Mouse (Mus musculus): ENCODE measurements around the gene Serpina6. TPM values are rescaled to one million over a fixed set of nuclear protein-coding genes. Genes with fewer than 3 reads are reported as not detected.
"Not testable (repeated sequence)": the region's sequence is repeated elsewhere in the genome, so short reads cannot be mapped to it uniquely, and the experiment has no call there.

The Serpina6 gene
- polyA plus RNA-seq, 1 experiment from 2014 or later = 0.53 TPM

DNA sequence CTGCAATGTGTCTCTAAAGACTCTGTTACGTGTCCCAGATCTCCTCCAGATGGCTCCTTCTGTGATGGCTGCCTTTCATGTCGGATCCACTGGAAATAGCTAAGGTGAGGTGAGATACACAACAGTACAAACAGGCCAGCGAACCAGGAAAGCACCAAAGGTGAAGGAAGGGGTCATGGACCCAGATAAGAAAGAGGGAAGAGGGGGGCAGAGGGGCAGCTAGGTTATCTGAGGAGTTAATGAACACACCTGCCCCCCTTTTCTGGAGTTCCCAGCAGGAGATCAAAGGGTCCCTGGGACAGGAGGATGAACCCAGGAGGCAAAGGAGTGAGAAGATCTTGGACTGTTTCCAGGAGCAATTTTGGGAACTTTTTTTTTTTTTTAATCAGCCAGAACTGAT, 28.4 kb upstream of the Serpina6 start:
- Histone ChIP-seq H3K9ac (ENCODE audit: low read length) (no peak overlapping the region), H3K36me3 (ENCODE audit: control insufficient read depth, insufficient read depth, low read length) (no peaks in the 10 kb centered on the region), H3K27me3 (ENCODE audit: control insufficient read depth, insufficient read depth, low read length) (no peaks in the 10 kb centered on the region), H3K27ac (replicated peaks; ENCODE audit: low read depth, low read length) (no peak overlapping the region), H3K4me1 (ENCODE audit: control insufficient read depth, insufficient read depth, low read length) (no peaks in the 10 kb centered on the region), H3K4me3 (ENCODE audit: low read depth, low read length) (no peak overlapping the region), H3K9me3 (ENCODE audit: control insufficient read depth, low read length) (no peaks in the 10 kb centered on the region), H3K4me2 (ENCODE audit: low read depth, severe bottlenecking) (no peak overlapping the region)
- WGBS = 42% methylated on average over 3 of the region's 3 CpGs
- no peak for ATAC-seq (ENCODE audit: insufficient number of reproducible peaks, low FRiP score, low TSS enrichment, low read depth)
- no peak for DNase-seq (ENCODE audit: low spot score)

DNA sequence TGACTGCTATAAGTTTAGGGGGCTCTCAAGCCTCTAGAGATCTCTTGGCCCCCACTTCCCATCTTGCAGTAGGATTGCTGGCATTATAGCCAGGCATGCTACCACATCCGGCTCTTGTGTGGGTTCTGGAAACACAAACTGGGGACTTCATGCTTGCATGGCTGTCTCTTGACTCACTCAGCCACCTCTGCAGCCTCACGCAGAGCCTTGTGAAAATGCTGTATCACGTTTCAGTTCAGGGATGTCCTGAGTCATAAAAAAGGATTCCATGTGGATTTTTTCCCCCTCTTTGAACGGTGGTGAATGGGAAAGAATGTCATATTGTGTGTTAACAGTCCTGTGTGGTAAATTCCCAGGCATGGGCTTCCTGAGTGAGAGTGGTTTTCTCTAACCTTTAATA, 26.8 kb upstream of the Serpina6 start:
- WGBS = 54% methylated on average over 4 of the region's 4 CpGs
- ATAC-seq (ENCODE audit: insufficient number of reproducible peaks, low FRiP score, low TSS enrichment, low read depth) (no peak), DNase-seq (ENCODE audit: low spot score) (no peak)
- H3K9ac ChIP-seq (ENCODE audit: low read length) = no peak overlapping the region
- H3K4me3 ChIP-seq (ENCODE audit: low read depth, low read length) = no peak overlapping the region
- H3K9me3 ChIP-seq (ENCODE audit: control insufficient read depth, low read length) = no peaks in the 10 kb centered on the region
- no peaks in the 10 kb centered on the region for H3K4me1 ChIP-seq (ENCODE audit: control insufficient read depth, insufficient read depth, low read length)
- no peak overlapping the region for H3K4me2 ChIP-seq (ENCODE audit: low read depth, severe bottlenecking)
- H3K36me3 ChIP-seq (ENCODE audit: control insufficient read depth, insufficient read depth, low read length) = no peaks in the 10 kb centered on the region
- H3K27me3 ChIP-seq (ENCODE audit: control insufficient read depth, insufficient read depth, low read length) = no peaks in the 10 kb centered on the region
- no peak overlapping the region for H3K27ac ChIP-seq (replicated peaks; ENCODE audit: low read depth, low read length)

DNA sequence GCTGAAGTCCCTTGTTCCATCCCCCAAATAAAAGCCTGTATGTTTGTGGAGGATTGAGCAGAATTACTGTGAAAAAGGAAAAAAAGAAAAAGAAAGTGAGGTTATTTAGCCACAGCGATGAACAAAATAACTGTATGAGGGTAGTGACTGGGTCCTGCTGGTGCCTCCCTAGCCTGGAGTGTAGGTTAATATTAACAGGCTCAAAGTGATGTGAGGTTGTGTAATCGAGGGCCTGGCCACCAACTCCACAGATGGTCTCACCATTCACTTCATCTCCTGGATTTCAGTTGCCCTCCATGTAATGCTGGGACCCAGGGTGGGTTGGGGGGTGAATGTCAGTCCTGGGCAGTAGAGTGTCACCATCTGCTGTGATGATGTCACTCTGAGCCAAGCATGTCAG, 24.7 kb upstream of the Serpina6 start:
- H3K9ac ChIP-seq (ENCODE audit: low read length) = no peak overlapping the region
- no peak for DNase-seq (ENCODE audit: low spot score)
- no peak overlapping the region for H3K27ac ChIP-seq (replicated peaks; ENCODE audit: low read depth, low read length)
- ATAC-seq (ENCODE audit: insufficient number of reproducible peaks, low FRiP score, low TSS enrichment, low read depth) = no peak
- no peaks in the 10 kb centered on the region for H3K4me1 ChIP-seq (ENCODE audit: control insufficient read depth, insufficient read depth, low read length)
- 88% methylated on average over 2 of the region's 2 CpGs for WGBS
- no peak overlapping the region for H3K4me3 ChIP-seq (ENCODE audit: low read depth, low read length)
- H3K36me3 ChIP-seq (ENCODE audit: control insufficient read depth, insufficient read depth, low read length) = no peaks in the 10 kb centered on the region
- H3K27me3 ChIP-seq (ENCODE audit: control insufficient read depth, insufficient read depth, low read length) = no peaks in the 10 kb centered on the region
- H3K4me2 ChIP-seq (ENCODE audit: low read depth, severe bottlenecking) = no peak overlapping the region
- no peaks in the 10 kb centered on the region for H3K9me3 ChIP-seq (ENCODE audit: control insufficient read depth, low read length)

DNA sequence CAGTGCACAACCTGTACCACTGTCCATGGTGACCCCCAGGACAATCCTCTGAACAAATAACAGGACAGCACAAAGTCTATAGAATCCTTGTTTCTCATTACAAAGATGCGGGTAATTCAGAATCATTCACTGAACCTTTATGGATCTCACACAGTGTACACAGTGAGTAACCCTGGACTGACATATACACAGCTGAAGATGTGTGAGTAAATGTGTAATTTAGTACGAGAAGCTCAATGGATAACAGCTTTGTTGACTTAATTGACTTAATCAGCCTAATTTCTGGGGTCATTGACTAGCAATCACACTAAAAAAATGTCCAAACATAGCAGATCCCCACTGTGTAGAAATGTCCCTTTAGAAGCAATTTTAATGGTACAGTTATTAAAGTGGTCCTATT, 24.2 kb upstream of the Serpina6 start:
- 88% methylated on average over 2 of the region's 2 CpGs for WGBS
- Histone ChIP-seq H3K9me3 (ENCODE audit: control insufficient read depth, low read length) (no peaks in the 10 kb centered on the region), H3K27ac (replicated peaks; ENCODE audit: low read depth, low read length) (no peak overlapping the region)

DNA sequence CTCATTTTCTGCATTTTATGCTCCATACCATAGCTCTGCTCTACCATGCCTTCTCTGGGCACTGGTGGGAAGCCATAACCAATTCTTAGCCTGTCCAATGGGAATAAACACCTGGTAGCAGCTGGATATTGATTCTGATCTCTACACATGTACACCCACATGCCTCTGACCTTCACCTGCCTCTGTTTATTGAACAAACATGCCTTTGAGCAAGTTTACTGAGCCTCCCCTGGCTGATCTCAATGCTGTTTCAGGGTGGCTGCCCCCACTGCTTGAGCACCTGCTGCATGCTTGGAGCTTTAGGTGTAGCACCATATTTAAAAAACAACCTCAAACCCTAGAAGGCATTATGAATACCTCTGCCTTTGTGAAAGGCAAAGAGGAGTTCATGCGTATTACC, 22.8 kb upstream of the Serpina6 start:
- 95% methylated on average over 1 of the region's 1 CpGs for WGBS
- ATAC-seq (ENCODE audit: insufficient number of reproducible peaks, low FRiP score, low TSS enrichment, low read depth); H3K4me3 ChIP-seq (ENCODE audit: low read depth, low read length): not testable (repeated sequence)

More for the DNA sequence above, 24.2 kb upstream of the Serpina6 start:
- Histone ChIP-seq H3K4me1 (ENCODE audit: control insufficient read depth, insufficient read depth, low read length) (no peaks in the 10 kb centered on the region), H3K36me3 (ENCODE audit: control insufficient read depth, insufficient read depth, low read length) (no peaks in the 10 kb centered on the region), H3K9ac (ENCODE audit: low read length) (no peak overlapping the region), H3K4me2 (ENCODE audit: low read depth, severe bottlenecking) (no peak overlapping the region), H3K27me3 (ENCODE audit: control insufficient read depth, insufficient read depth, low read length) (no peaks in the 10 kb centered on the region), H3K4me3 (ENCODE audit: low read depth, low read length) (no peak overlapping the region)
- DNase-seq (ENCODE audit: low spot score) (no peak), ATAC-seq (ENCODE audit: insufficient number of reproducible peaks, low FRiP score, low TSS enrichment, low read depth) (no peak)

DNA sequence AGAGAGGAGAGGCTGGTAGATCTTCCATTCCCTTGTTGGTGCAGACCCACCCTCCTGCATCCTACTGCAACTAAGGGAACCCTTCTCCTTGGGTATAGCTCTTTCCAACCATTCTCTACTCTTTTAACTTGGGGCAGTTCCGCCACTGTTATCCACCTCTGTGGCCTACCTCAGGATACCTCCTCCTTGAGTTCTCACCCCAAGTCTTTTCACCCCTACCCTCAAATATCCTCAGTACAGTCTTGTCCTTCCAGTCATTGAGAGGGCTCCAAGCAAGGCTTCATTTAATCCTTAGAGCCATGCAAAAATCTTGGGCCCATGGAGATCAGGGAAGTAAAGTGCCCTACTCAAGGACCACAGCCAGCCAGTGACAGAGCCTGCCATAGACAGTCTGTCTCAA, 19.0 kb upstream of the Serpina6 start, which contains the start of gene Serpina16:
Gene Serpina16, minus strand, starts transcription at position 101 of the 400 bp plus-strand sequence.
- WGBS = 91% methylated on average over 1 of the region's 1 CpGs
- H3K9me3 ChIP-seq (ENCODE audit: control insufficient read depth, low read length) = no peaks in the 10 kb centered on the region
- no peaks in the 10 kb centered on the region for H3K36me3 ChIP-seq (ENCODE audit: control insufficient read depth, insufficient read depth, low read length)
- no peak within 1 kb of the TSS for H3K4me3 ChIP-seq (ENCODE audit: low read depth, low read length)
- no peaks in the 10 kb centered on the region for H3K4me1 ChIP-seq (ENCODE audit: control insufficient read depth, insufficient read depth, low read length)
- H3K4me2 ChIP-seq (ENCODE audit: low read depth, severe bottlenecking) = no peak within 1 kb of the TSS
- no peaks in the 10 kb centered on the region for H3K27me3 ChIP-seq (ENCODE audit: control insufficient read depth, insufficient read depth, low read length)
- ATAC-seq (ENCODE audit: insufficient number of reproducible peaks, low FRiP score, low TSS enrichment, low read depth) (no peak), DNase-seq (ENCODE audit: low spot score) (no peak)
- H3K27ac ChIP-seq (replicated peaks; ENCODE audit: low read depth, low read length) = no peak within 1 kb of the TSS
- H3K9ac ChIP-seq (ENCODE audit: low read length) = no peak within 1 kb of the TSS

More for the DNA sequence above, 22.8 kb upstream of the Serpina6 start:
- not testable (repeated sequence) for H3K27me3 ChIP-seq (ENCODE audit: control insufficient read depth, insufficient read depth, low read length); DNase-seq (ENCODE audit: low spot score); H3K4me1 ChIP-seq (ENCODE audit: control insufficient read depth, insufficient read depth, low read length); H3K9me3 ChIP-seq (ENCODE audit: control insufficient read depth, low read length); H3K27ac ChIP-seq (replicated peaks; ENCODE audit: low read depth, low read length); H3K36me3 ChIP-seq (ENCODE audit: control insufficient read depth, insufficient read depth, low read length); H3K9ac ChIP-seq (ENCODE audit: low read length); H3K4me2 ChIP-seq (ENCODE audit: low read depth, severe bottlenecking)

DNA sequence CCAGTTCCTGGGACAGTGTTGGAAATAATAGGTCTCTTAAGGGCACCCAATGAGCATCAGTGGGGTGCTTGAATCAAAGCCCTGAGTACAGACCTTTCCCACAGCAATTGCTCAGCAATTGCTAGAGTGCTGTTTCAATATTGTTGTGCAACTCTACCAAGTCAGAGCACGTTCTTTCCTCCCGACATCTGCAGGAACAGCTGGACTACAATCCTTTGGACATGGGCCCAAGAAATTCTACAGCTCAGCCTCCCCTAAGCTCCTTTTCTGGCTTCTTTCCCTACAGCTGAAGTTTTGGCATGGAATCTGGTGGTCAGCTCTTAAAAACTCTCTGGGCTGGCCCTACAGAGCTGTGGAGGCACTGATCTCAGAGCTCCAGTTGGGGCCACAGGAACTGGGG, 16.2 kb upstream of the Serpina6 start:
- no peak overlapping the region for H3K27ac ChIP-seq (replicated peaks; ENCODE audit: low read depth, low read length)
- no peaks in the 10 kb centered on the region for H3K27me3 ChIP-seq (ENCODE audit: control insufficient read depth, insufficient read depth, low read length)
- H3K4me3 ChIP-seq (ENCODE audit: low read depth, low read length) = no peak overlapping the region
- no peak for ATAC-seq (ENCODE audit: insufficient number of reproducible peaks, low FRiP score, low TSS enrichment, low read depth)
- H3K9me3 ChIP-seq (ENCODE audit: control insufficient read depth, low read length) = no peaks in the 10 kb centered on the region
- no peak overlapping the region for H3K9ac ChIP-seq (ENCODE audit: low read length)
- H3K4me2 ChIP-seq (ENCODE audit: low read depth, severe bottlenecking) = no peak overlapping the region
- H3K4me1 ChIP-seq (ENCODE audit: control insufficient read depth, insufficient read depth, low read length) = no peaks in the 10 kb centered on the region
- DNase-seq (ENCODE audit: low spot score) = no peak
- no peaks in the 10 kb centered on the region for H3K36me3 ChIP-seq (ENCODE audit: control insufficient read depth, insufficient read depth, low read length)
- WGBS = 92% methylated on average over 2 of the region's 2 CpGs

DNA sequence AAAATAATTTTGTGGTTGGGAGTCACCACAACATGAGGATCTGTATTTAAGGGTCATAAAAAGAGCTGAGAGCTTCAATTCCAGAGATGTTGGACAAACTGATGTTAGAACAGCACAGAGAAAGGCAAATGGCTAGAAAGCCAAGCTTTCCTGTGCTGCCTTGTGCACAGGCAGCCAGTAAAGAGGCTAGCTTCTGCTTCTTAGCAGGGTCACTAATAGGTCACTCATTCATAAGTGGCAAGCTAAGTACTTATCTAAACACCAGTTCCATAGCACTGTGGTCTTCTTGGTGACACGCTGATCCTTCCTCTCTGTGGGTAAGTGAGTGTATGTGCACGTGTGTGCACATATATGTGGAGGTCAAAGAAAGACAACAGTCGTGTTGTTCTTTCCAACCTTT, 14.5 kb upstream of the Serpina6 start:
- no peaks in the 10 kb centered on the region for H3K4me1 ChIP-seq (ENCODE audit: control insufficient read depth, insufficient read depth, low read length)
- no peaks in the 10 kb centered on the region for H3K9me3 ChIP-seq (ENCODE audit: control insufficient read depth, low read length)
- ATAC-seq (ENCODE audit: insufficient number of reproducible peaks, low FRiP score, low TSS enrichment, low read depth) (no peak), DNase-seq (ENCODE audit: low spot score) (no peak)
- H3K4me3 ChIP-seq (ENCODE audit: low read depth, low read length) = no peak overlapping the region
- no peak overlapping the region for H3K27ac ChIP-seq (replicated peaks; ENCODE audit: low read depth, low read length)
- H3K27me3 ChIP-seq (ENCODE audit: control insufficient read depth, insufficient read depth, low read length) = no peaks in the 10 kb centered on the region
- H3K4me2 ChIP-seq (ENCODE audit: low read depth, severe bottlenecking) = no peak overlapping the region
- no peak overlapping the region for H3K9ac ChIP-seq (ENCODE audit: low read length)
- 85% methylated on average over 3 of the region's 3 CpGs for WGBS
- no peaks in the 10 kb centered on the region for H3K36me3 ChIP-seq (ENCODE audit: control insufficient read depth, insufficient read depth, low read length)

DNA sequence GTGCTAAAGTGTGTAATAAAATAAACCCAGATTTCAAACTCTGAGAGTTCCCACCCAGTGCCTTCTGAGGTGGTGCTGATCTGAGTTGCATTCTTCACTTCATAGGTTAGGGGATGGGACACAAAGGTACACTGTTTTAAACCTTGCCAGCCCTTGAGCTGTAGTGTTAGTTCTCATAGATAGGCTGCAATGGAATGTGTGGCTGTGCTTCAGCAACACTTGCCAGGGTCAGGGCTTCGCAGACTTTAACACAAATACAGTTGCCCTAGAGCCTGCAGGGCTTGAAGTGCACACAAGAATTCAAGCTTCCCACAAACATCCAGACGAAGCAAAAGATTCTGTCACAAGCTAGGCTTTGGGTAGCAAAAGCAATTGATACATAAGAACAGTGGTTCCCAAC, 14.0 kb upstream of the Serpina6 start:
- ATAC-seq (ENCODE audit: insufficient number of reproducible peaks, low FRiP score, low TSS enrichment, low read depth) (no peak), DNase-seq (ENCODE audit: low spot score) (no peak)
- Histone ChIP-seq H3K27ac (replicated peaks; ENCODE audit: low read depth, low read length) (no peak overlapping the region), H3K27me3 (ENCODE audit: control insufficient read depth, insufficient read depth, low read length) (no peaks in the 10 kb centered on the region), H3K4me2 (ENCODE audit: low read depth, severe bottlenecking) (no peak overlapping the region), H3K9me3 (ENCODE audit: control insufficient read depth, low read length) (0 out of 2 replicates have a peak, but pooled peaks cover 3% of the 10 kb centered on the region), H3K9ac (ENCODE audit: low read length) (no peak overlapping the region), H3K4me1 (ENCODE audit: control insufficient read depth, insufficient read depth, low read length) (no peaks in the 10 kb centered on the region), H3K36me3 (ENCODE audit: control insufficient read depth, insufficient read depth, low read length) (no peaks in the 10 kb centered on the region), H3K4me3 (ENCODE audit: low read depth, low read length) (no peak overlapping the region)
- WGBS = 83% methylated on average over 2 of the region's 2 CpGs
